Mouse (Mus musculus): ENCODE measurements around the gene Sugt1.

Sugt1 gene

GRCm38 (mm10) chr14:79587139-79587851 lies at the start of gene Sugt1:
Gene Sugt1 (plus strand): TSS chr14:79587691.
- peak; percentile 96 for DNase-seq (ENCODE audit: extremely low spot score, low spot score)

- no peak for DNase-seq (ENCODE audit: extremely low spot score, low spot score)
These were observed 49.6 kb upstream of the Sugt1 start for GRCm38 (mm10) chr14:79537921-79538320.

- DNase-seq (ENCODE audit: extremely low spot score, low spot score) = no peak
These were observed 45.9 kb upstream of the Sugt1 start for GRCm38 (mm10) chr14:79541606-79542005.

GRCm38 (mm10) chr14:79549343-79549742 lies 38.1 kb upstream of the Sugt1 start:
- DNase-seq (ENCODE audit: extremely low spot score, low spot score) = no peak

- no peak for DNase-seq (ENCODE audit: extremely low spot score, low spot score)
These were observed 35.6 kb upstream of the Sugt1 start for GRCm38 (mm10) chr14:79551929-79552328.

- no peak for DNase-seq (ENCODE audit: extremely low spot score, low spot score)
These were observed 34.6 kb upstream of the Sugt1 start for GRCm38 (mm10) chr14:79552854-79553253.

GRCm38 (mm10) chr14:79557796-79558195 lies 29.7 kb upstream of the Sugt1 start:
- no peak for DNase-seq (ENCODE audit: extremely low spot score, low spot score)

GRCm38 (mm10) chr14:79562745-79563144 lies 24.7 kb upstream of the Sugt1 start:
- DNase-seq (ENCODE audit: extremely low spot score, low spot score) = peak; percentile 38

GRCm38 (mm10) chr14:79564784-79565183 lies 22.7 kb upstream of the Sugt1 start:
- no peak for DNase-seq (ENCODE audit: extremely low spot score, low spot score)

- no peak for DNase-seq (ENCODE audit: extremely low spot score, low spot score)
These were observed 13.9 kb upstream of the Sugt1 start for GRCm38 (mm10) chr14:79573482-79574191.

GRCm38 (mm10) chr14:79574361-79574760 lies 13.1 kb upstream of the Sugt1 start:
- no peak for DNase-seq (ENCODE audit: extremely low spot score, low spot score)

- DNase-seq (ENCODE audit: extremely low spot score, low spot score) = no peak
These were observed 3.8 kb upstream of the Sugt1 start for GRCm38 (mm10) chr14:79583526-79584245.

GRCm38 (mm10) chr14:79586499-79587138 lies 872 bp upstream of the Sugt1 start:
- DNase-seq (ENCODE audit: extremely low spot score, low spot score) = no peak

GRCm38 (mm10) chr14:79587852-79588229 lies 350 bp downstream of the Sugt1 start:
- no peak for DNase-seq (ENCODE audit: extremely low spot score, low spot score)

GRCm38 (mm10) chr14:79588534-79588951 lies 1.1 kb downstream of the Sugt1 start:
- no peak for DNase-seq (ENCODE audit: extremely low spot score, low spot score)

- DNase-seq (ENCODE audit: extremely low spot score, low spot score) = no peak
These were observed 1.9 kb downstream of the Sugt1 start for GRCm38 (mm10) chr14:79589401-79589800.

- no peak for DNase-seq (ENCODE audit: extremely low spot score, low spot score)
These were observed 3.4 kb downstream of the Sugt1 start for GRCm38 (mm10) chr14:79590916-79591315.

- no peak for DNase-seq (ENCODE audit: extremely low spot score, low spot score)
These were observed 4.1 kb downstream of the Sugt1 start for GRCm38 (mm10) chr14:79591611-79592010.

- no peak for DNase-seq (ENCODE audit: extremely low spot score, low spot score)
These were observed 6.6 kb downstream of the Sugt1 start for GRCm38 (mm10) chr14:79594069-79594468.

GRCm38 (mm10) chr14:79596602-79597001 lies 9.1 kb downstream of the Sugt1 start:
- DNase-seq (ENCODE audit: extremely low spot score, low spot score) = no peak

GRCm38 (mm10) chr14:79605881-79606280 lies 18.4 kb downstream of the Sugt1 start:
- no peak for DNase-seq (ENCODE audit: extremely low spot score, low spot score)

- no peak for DNase-seq (ENCODE audit: extremely low spot score, low spot score)
These were observed 18.9 kb downstream of the Sugt1 start for GRCm38 (mm10) chr14:79606392-79606791.

All from neural tube, embryonic 10.5 days (tissue).